Comparison of ENCODE assay signal across 27 mouse cellular contexts in genomic region chr13:24342091-24342490, GRCm38 (mm10). TPM values are rescaled to one million over a fixed set of nuclear protein-coding genes. Genes with fewer than 3 reads are reported as not detected.
DNase-seq lines count a peak whose midpoint lies in the region; ATAC-seq and TF ChIP-seq lines count a peak whose summit lies in the region.
"Had no signal": no experiment of that assay in that cellular context is flagged by ENCODE, and none has a peak within 500 bp of the region (broad histone marks: within the 10 kb centered on the region; RNA-seq: fewer than 3 reads in every experiment).

No protein-coding gene starts in this region.

- no peak for DNase-seq in embryonic facial prominence, embryonic 10.5 days (ENCODE audit: low spot score)
- DNase-seq in fibroblast of lung, adult 2 months (ENCODE audit: low read depth), result peak; percentile 91
- DNase-seq in thymus, postnatal 25 days, result peak; percentile 29
- DNase-seq in kidney, postnatal 10 days, result no peak
- DNase-seq in right cerebral cortex, postnatal 4 days, result no peak
- no peak for DNase-seq in kidney, postnatal 25 days
- DNase-seq: adrenal gland, postnatal 14 days; cerebellum, adult 11-12 months; cerebellum, postnatal 25 days; gastrocnemius, postnatal 10 days; heart, adult 2 months; layer of hippocampus, postnatal 36 days; retina, postnatal 1 day had no signal

- no peaks in the 10 kb centered on the region for H3K79me2 ChIP-seq in myocyte (ENCODE audit: control insufficient read depth, insufficient read depth)

- H3K4me2 ChIP-seq in embryonic facial prominence, embryonic 15.5 days (replicated peaks), result no peak overlapping the region
- no peak overlapping the region for H3K4me2 ChIP-seq in myocyte (ENCODE audit: low read depth)
- H3K4me2 ChIP-seq: forebrain, embryonic 13.5 days; heart, embryonic 15.5 days; liver, embryonic 15.5 days; midbrain, embryonic 15.5 days had no signal

- H3K36me3 ChIP-seq in embryonic facial prominence, embryonic 15.5 days, result no peaks in the 10 kb centered on the region
- no peaks in the 10 kb centered on the region for H3K36me3 ChIP-seq in embryonic facial prominence, embryonic 10.5 days (replicated peaks)
- H3K36me3 ChIP-seq in myocyte (ENCODE audit: control insufficient read depth, insufficient read depth), result no peaks in the 10 kb centered on the region
- H3K36me3 ChIP-seq: heart, embryonic 15.5 days; hindbrain, embryonic 10.5 days; liver, embryonic 15.5 days; midbrain, embryonic 15.5 days had no signal

- H3K4me3 ChIP-seq in embryonic facial prominence, embryonic 15.5 days (replicated peaks), result no peak overlapping the region
- no peak overlapping the region for H3K4me3 ChIP-seq in embryonic facial prominence, embryonic 10.5 days
- H3K4me3 ChIP-seq in myocyte, result no peak overlapping the region
- H3K4me3 ChIP-seq: forebrain, embryonic 13.5 days; heart, adult 2 months; heart, embryonic 15.5 days; hindbrain, embryonic 10.5 days; layer of hippocampus, adult 2 months; liver, embryonic 15.5 days; megakaryocyte, embryonic 14.5 days; midbrain, embryonic 15.5 days had no signal

- WGBS in embryonic facial prominence, embryonic 15.5 days, result 65% methylated on average over 4 of the region's 4 CpGs
- 84% methylated on average over 4 of the region's 4 CpGs for WGBS in embryonic facial prominence, embryonic 10.5 days

- H3ac ChIP-seq in myocyte (ENCODE audit: control insufficient read depth, insufficient read length), result no peak overlapping the region

- ATAC-seq in embryonic facial prominence, embryonic 15.5 days (ENCODE audit: insufficient number of reproducible peaks, low FRiP score, low TSS enrichment, low read depth), result 0 out of 2 replicates have a peak, but pooled peaks have one; percentile 19
- ATAC-seq: forebrain, embryonic 13.5 days; hindbrain, postnatal 0 days; intestine, postnatal 0 days; lung, postnatal 0 days; midbrain, embryonic 15.5 days had no signal

- H3K27me3 ChIP-seq in embryonic facial prominence, embryonic 15.5 days, result no peaks in the 10 kb centered on the region
- no peaks in the 10 kb centered on the region for H3K27me3 ChIP-seq in embryonic facial prominence, embryonic 10.5 days (replicated peaks; ENCODE audit: low read depth, poor library complexity, severe bottlenecking)
- no peaks in the 10 kb centered on the region for H3K27me3 ChIP-seq in myocyte (ENCODE audit: control insufficient read depth, insufficient read depth, insufficient read length)
- H3K27me3 ChIP-seq: CH12.LX; forebrain, embryonic 13.5 days; heart, embryonic 15.5 days; liver, embryonic 15.5 days; megakaryocyte, embryonic 14.5 days; midbrain, embryonic 15.5 days had no signal

- H3K27ac ChIP-seq in embryonic facial prominence, embryonic 15.5 days (replicated peaks), result no peak overlapping the region
- no peak overlapping the region for H3K27ac ChIP-seq in embryonic facial prominence, embryonic 10.5 days (replicated peaks)
- H3K27ac ChIP-seq: forebrain, embryonic 13.5 days; heart, adult 2 months; hindbrain, embryonic 10.5 days; hindbrain, postnatal 0 days; layer of hippocampus, adult 2 months; liver, embryonic 15.5 days; midbrain, embryonic 15.5 days; stomach, postnatal 0 days had no signal

- H3K9ac ChIP-seq in embryonic facial prominence, embryonic 15.5 days, result no peak overlapping the region
- H3K9ac ChIP-seq: forebrain, embryonic 13.5 days; heart, embryonic 15.5 days; liver, embryonic 15.5 days; midbrain, embryonic 15.5 days had no signal

- TF ChIP-seq POLR2A in myocyte (IDR thresholded peaks at IDR 0.05; ENCODE audit: insufficient read length, low read depth), result no peak

- no peaks in the 10 kb centered on the region for H3K4me1 ChIP-seq in embryonic facial prominence, embryonic 15.5 days
- H3K4me1 ChIP-seq in embryonic facial prominence, embryonic 10.5 days, result no peaks in the 10 kb centered on the region
- H3K4me1 ChIP-seq: forebrain, embryonic 13.5 days; hindbrain, embryonic 10.5 days; midbrain, embryonic 15.5 days had no signal

- no peaks in the 10 kb centered on the region for H3K9me3 ChIP-seq in embryonic facial prominence, embryonic 15.5 days (replicated peaks)
- H3K9me3 ChIP-seq in embryonic facial prominence, embryonic 10.5 days, result no peaks in the 10 kb centered on the region
- H3K9me3 ChIP-seq: forebrain, embryonic 13.5 days; heart, embryonic 15.5 days; hindbrain, embryonic 10.5 days; liver, embryonic 15.5 days; midbrain, embryonic 15.5 days had no signal

TF ChIP-seq in myocyte, 11 proteins besides CTCF, POLR2A, EP300 and RAD21:
- no peak for TF ChIP-seq USF1 (IDR thresholded peaks at IDR 0.05; ENCODE audit: low read depth)
- no peak for TF ChIP-seq SRF (IDR thresholded peaks at IDR 0.05; ENCODE audit: control insufficient read depth, insufficient read length, low read depth)
- TF ChIP-seq TCF3 (IDR thresholded peaks at IDR 0.05; ENCODE audit: insufficient read length, low read depth), result peak; percentile 35
- no peak for TF ChIP-seq CEBPB (IDR thresholded peaks at IDR 0.05; ENCODE audit: insufficient read depth, poor library complexity, severe bottlenecking)
- peak; percentile 47 for TF ChIP-seq TCF12 (IDR thresholded peaks at IDR 0.05; ENCODE audit: insufficient read depth, poor library complexity, severe bottlenecking)
- TF ChIP-seq E2F4 (IDR thresholded peaks at IDR 0.05; ENCODE audit: insufficient read depth), result no peak
- no peak for TF ChIP-seq MAX (IDR thresholded peaks at IDR 0.05; ENCODE audit: low read depth)
- TF ChIP-seq MYOD1 (IDR thresholded peaks at IDR 0.05; ENCODE audit: control insufficient read depth in 1 of 3, insufficient read length in 2 of 3, low read depth in 2 of 3), result peak in 2 of 3 experiments; percentile 64 to 75
- TF ChIP-seq MYOG (IDR thresholded peaks at IDR 0.05; ENCODE audit: control insufficient read depth in 1 of 3, insufficient read depth in 1 of 3, insufficient read length in 2 of 3, low read depth in 2 of 3), result peak; percentile 47 to 94 (median 61)
- TF ChIP-seq REST (IDR thresholded peaks at IDR 0.05; ENCODE audit: insufficient read depth, insufficient read length), result no peak
- TF ChIP-seq POLR2AphosphoS2 (IDR thresholded peaks at IDR 0.05; ENCODE audit: insufficient read length, low read depth), result no peak

RNA-seq across cellular contexts. Expression of gene Cmah, which starts 14.9 kb away (rescaled TPM):
- polyA plus RNA-seq in embryonic facial prominence, embryonic 15.5 days (2015; fragmentation: Nextera tagmentation; extraction: Ambion mirVana), result 0.49 and 1.0 TPM in 2 replicates
- polyA plus RNA-seq in embryonic facial prominence, embryonic 10.5 days (2016; fragmentation: Nextera tagmentation; extraction: Ambion mirVana), result 0.37 and 0.38 TPM in 2 replicates
- 0.34 TPM for polyA plus RNA-seq in myocyte (2012; fragmentation: generic; extraction: Trizol)

Comparison
In these comparisons a context has a peak if more than half of its experiments do, and no peak if none do; other contexts are left out.
1. DNase-seq: peak in fibroblast of lung, adult 2 months (single experiment) and thymus, postnatal 25 days (single experiment); none in embryonic facial prominence, embryonic 10.5 days (single experiment), kidney, postnatal 10 days (single experiment), right cerebral cortex, postnatal 4 days (single experiment) and kidney, postnatal 25 days (0 of 2).